Mouse (Mus musculus) adrenal gland, postnatal 10 days (tissue): ENCODE data around the gene Ccpg1os. TPM values are rescaled to one million over a fixed set of nuclear protein-coding genes. Genes with fewer than 3 reads are reported as not detected.
A peak's percentile ranks its signal among the peaks of the same experiment; 100 is the strongest.

Source experiments
- DNase-seq: peaks from one replicate; pipeline ENCODE4 v3.0.0; 2021; ENCODE audit warnings: mixed read lengths
- long read RNA-seq, 2 experiments: library from polyadenylated mRNA; stranded (forward); transcript quantifications; one replicate each; pipeline ENCODE4 v2.0.0; 2021
- total RNA-seq, 2 experiments: library from RNA; stranded (reverse); gene quantifications; 2 replicates each; pipeline ENCODE4 v1.2.3; 2021

Gene Ccpg1os
- total RNA-seq = 10 to 100 TPM; 11.3 to 12.4 TPM
- long read RNA-seq, experiment 1, transcript Ccpg1os-201 (2 exons, 711 nt) = major isoform, 9 of 10 reads
- long read RNA-seq, experiment 1, partial matches to known transcripts = 0 of 10 reads
- long read RNA-seq, experiment 1, other reads (novel, unspliced or antisense) = 1 of 10 reads
- long read RNA-seq, experiment 2, partial matches to known transcripts = 0 of 6 reads
- long read RNA-seq, experiment 2, other reads (novel, unspliced or antisense) = 2 of 6 reads

GRCm38 (mm10) chr9:72985250-72986220, at the start of gene Ccpg1os, which contains the start of gene Ccpg1:
Gene Ccpg1os (minus strand): TSS chr9:72985382.
Gene Ccpg1 (plus strand): TSS chr9:72985429.
- DNase-seq = peak; percentile 95

DNA sequence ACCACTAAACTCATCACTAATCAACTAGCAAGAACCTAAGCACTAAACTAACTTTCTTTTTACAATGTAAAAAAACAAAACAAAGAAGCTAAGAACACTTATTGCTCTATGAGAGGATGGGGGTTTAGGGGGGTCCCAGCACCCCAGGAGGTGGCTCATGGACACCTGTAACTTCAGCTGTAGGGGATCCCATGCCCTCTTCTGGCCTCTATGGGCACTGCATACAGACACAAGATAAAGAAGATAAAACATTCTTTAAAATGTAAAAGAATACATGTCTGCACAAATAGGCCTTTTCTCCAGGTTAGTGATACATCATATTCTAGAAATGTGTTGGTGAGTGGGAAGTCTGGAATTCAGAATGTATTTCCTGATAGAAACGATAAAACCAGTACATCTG, 48.2 kb upstream of the Ccpg1os start:
- DNase-seq = no peak

- DNase-seq = no peak
These were observed 46.2 kb upstream of the Ccpg1os start for GRCm38 (mm10) chr9:73031421-73031820.

DNA sequence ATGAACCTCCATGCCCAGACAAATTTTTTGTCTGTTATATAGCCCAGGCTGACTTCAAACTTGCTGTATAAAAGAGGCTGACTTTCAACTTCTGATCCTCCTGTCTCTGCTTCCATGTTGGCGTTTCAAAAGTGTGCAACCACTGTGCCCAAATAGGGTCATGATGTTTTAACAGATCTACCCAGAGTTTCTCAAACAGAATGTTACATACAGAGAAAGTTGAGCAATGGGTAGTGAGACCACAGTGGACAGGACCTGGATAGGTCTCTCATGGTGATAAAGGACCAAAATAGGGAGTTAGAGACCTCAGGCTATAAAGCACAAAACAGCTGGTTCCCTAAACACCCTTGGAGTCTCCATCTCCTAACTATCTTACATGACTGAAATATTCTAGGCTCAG, 45.3 kb upstream of the Ccpg1os start:
- no peak for DNase-seq

DNA sequence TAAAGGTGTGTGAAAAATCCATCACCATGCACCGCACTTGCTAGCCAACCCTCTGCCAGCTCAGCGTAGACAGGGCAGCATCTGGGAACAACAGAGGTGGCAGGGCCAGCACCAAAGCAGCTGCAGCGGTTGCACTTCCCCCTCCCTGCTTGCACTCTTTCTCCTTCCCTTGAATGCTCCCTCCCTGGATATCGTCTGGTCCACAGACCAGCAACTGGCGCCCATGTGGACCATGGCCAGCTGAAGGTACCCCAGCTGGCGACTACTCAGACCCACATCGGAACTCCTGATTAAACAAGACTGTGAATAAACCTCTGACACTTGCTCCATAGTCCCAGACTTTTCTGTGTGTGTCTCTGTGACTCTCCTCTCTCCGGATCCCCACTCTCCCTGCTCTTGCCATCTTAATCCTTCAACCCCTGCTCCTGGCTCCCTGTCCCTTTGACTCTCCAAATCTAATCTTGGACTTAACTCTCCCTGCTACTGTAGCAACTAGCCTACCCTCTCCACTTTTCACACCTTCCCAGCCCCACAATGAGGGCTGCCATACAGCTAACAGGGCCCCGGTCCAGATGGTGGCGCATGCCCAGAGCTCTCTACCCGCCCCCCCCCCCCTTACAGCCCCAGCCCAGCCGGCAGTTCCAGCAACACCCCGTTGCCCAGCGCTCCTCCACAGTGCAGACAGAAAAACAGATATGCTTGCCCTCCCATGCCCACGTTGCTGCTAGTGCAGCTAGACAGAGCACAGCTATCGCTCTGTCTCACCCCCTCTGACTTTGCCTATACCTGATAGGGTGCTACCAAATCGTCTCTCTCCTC, 40.8 kb upstream of the Ccpg1os start:
- DNase-seq = no peak

DNA sequence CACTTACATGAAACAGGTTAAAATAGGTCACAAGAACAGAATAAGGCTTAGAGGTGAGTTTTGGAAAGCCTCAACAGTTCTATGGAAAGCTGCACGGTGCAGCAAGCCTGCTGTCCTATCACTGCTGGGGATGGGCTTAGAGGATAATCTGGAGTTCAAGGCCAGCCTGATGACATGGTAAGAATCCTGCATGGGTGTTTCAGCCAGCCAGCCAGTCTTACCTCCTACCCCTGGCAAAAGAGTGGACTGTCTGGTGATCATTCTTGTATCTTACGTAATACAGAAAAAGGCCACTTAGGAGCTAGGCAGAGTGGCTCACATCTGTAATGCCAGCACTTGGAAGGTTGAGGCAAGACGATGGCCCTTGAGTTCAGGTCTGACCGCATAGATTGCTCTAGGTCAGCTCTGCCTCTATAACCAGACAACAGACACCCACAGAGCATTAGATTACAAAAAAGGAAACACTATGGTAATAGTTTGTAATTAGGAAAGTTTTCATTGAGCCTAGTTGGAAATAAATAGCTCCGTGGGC, 35.5 kb upstream of the Ccpg1os start:
- DNase-seq = peak; percentile 35

DNA sequence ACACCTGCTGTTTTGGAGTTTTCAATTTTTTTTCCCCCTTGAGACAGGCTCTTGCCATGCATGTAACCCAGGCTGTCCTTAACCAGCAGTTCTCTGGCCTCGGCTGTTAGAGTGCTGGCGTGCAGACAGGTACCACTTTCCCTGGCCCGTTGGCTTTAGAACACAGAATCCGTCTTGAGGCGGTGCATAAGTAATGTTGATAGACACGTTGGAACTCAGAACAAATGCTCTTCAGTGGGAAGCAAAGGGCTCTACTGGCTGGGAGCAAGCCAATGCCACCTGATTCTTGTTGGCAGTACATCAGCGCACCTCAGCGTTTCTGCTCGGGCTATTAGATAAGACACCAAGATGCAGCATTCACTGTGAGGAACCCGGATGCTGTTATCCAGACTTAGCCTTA, 34.7 kb upstream of the Ccpg1os start:
- peak; percentile 39 for DNase-seq

DNA sequence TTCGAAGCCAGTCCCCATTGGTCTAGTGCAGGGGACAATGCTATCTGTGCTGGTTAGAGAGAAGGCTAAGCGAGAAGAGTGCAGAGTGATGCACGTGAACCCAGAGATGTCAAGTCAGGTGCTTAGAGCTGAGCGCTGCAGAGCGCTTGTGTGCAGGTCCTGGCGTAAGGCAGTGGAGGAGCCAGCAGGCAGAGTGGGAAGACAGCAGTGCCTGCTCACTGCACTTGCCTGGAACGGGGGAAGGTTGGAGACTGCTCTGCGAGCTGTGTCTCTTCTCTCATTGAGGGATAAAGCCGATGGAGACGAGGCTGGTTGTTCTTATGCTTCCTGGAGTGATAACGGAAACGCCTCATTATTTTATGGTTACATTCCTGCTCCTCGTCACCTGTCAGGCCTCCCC, 29.5 kb upstream of the Ccpg1os start:
- no peak for DNase-seq

DNA sequence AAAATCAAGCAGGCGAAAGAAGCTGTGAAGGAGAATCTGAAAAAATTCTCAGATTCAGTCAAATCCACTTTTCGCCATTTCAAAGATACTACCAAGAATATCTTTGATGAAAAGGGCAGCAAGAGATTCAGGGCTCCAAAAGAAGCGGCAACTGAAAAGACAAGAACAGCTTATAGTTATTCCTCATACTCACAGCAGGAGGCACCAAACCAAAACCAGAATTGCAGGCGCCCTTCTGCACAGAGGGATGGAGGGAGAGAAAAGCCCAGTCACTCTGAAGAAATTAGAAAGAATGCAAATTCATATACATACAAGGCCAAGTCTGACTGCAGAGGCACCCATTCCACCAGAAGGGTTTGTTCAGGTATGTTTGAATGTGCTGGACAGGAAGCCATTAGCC, 27.4 kb upstream of the Ccpg1os start:
- no peak for DNase-seq

DNA sequence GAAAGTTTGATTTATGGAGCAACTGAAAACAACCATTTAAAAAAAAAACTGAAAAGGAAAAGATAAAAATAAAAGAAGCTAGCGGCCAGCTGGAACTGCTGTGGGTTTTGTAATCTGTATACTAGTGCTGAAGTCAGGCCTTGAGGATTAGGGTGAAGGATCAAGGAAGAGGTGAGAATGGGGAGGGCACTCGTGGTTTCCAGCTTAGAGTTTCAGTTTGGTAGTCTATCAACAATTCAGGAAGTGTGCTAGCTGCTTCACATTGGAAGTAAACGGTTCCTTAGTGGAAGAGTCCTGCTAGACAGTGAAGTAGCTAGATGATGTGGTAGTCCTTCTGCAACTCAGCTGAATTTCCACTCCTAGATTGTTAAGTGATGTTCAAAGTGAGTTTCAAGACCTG, 23.2 kb upstream of the Ccpg1os start:
- DNase-seq = no peak

DNA sequence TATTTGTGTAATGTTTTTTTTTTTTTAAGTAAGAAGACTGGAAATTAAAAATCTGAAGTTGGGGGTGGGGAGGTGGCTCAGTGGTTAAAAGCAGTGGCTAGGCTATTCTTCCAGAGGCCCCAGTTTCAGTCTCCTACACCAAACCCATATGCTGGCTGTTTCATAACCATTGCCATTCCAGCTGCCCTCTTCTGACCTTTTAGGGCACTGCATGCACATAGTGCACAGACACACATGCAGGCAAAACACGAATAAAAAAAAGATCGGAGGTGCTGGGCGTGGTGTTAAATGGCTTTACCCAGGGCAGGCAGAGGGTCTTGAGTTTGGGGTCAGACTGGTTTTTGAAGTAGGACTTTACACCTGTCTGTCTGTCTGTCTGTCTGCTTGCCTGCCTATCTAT, 21.0 kb upstream of the Ccpg1os start:
- DNase-seq = no peak

DNA sequence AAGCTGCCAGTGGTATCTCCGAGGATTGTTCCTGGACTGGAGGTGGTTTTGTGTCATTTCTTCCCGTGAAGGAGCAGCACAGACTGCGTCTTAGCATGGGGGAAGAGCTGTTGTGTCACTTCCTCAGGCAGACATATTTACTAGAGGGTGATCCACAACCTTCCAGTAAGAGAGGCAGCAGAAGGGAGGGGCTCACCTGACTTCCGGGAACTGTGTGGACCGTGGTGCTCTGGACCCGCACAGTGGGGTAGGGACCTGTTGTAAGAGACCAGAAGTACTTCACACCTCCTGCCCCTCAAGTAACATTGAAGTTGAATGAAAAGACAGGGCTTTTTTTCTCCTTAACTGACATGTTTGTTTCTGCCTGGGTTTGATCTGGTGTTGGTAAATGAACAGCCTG, 19.9 kb upstream of the Ccpg1os start:
- DNase-seq = no peak

- DNase-seq = no peak
These were observed 18.9 kb upstream of the Ccpg1os start for GRCm38 (mm10) chr9:73004076-73004475.

DNA sequence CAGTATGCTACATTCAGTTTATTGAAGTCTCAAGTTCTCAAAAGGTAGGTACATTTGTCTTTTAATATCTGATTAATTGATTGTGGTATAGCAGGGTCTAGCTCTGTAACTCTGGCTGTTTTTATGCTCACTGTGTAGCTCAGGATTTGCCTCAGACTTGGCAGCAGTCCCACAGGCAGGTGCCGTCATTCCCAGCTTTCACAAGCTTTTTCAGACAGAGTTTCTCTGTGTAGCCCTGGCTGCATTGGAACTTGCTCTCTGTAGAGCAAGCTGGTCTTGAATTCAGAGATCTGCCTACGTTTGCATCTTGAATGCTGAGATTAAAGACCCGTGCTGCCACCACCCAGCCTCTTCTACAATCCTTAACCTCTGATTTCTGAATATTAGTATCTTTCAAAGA, 17.0 kb upstream of the Ccpg1os start:
- peak; percentile 50 for DNase-seq

DNA sequence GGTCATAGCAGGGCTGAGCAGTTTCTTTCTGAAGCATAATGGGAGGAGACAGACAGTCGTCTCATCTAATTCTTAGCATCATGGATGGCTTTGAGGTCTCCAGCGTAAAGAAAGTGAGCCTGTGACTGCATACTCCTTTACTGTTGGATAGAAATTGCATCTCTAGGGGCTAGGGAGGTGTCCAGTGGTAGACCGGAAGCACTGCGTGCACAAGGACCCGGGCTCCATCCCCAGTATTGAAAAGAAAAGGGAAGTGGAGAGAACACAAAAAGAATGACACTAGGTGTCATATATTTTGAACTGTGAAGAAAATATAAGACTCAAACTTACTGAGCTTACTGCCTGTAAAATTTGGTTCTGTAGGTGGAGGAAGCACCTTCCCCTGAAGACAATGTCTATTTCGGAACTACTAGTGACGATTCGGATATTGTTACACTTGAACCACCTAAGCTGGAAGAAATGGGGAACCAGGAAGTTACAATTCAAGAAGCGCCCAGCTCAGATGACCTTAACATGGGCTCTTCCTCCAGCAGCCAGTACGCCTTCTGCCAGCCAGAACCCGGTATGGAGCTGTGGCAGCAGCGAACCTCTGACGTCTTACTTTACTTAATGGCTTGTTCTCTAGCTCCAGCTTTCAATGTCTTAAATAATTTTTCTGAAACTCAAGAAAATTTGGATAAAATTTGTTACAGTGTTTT, 16.3 kb upstream of the Ccpg1os start:
- DNase-seq = no peak

DNA sequence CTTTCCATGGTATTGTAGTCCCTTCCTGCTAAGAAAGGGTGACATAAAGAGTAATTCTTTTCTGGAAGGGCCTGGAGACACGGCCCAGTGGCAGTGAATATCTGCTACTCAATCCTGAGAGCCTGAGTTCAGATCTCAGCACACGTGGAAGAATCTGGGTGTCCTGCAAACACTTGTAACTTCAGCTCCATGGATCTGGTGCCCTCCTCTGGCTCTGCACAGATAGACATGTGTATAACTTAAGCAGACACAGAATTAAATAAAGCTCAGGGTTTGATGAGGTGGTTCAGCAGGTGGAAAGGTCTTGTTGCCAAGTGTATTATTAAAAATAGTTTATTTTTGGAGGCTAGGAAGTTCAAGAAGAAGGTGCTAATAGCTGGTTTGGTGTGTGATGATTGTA, 15.3 kb upstream of the Ccpg1os start:
- DNase-seq = no peak

- DNase-seq = no peak
These were observed 11.6 kb upstream of the Ccpg1os start for GRCm38 (mm10) chr9:72996806-72997205.

- DNase-seq = no peak
These were observed 11.0 kb upstream of the Ccpg1os start for GRCm38 (mm10) chr9:72996167-72996566.

DNA sequence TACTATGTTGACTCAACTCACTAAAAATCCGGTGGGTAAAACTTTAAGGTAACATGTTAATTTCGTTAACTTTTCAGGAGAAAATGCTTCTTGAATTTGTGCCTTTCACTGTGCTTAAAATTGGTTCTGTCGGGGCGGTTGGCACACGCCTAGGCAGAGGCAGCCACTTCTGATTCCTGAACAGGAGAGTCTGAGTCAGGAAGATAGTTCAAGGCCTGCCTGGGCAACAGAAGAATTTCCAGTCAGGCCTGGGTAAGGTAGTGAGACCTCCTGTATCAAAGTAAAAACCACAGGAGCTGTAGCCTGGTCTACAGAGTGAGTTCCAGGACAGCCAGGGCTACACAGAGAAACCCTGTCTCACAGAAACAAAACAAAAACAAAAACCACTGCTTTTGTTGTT, 7.4 kb upstream of the Ccpg1os start:
- DNase-seq = peak; percentile 19

DNA sequence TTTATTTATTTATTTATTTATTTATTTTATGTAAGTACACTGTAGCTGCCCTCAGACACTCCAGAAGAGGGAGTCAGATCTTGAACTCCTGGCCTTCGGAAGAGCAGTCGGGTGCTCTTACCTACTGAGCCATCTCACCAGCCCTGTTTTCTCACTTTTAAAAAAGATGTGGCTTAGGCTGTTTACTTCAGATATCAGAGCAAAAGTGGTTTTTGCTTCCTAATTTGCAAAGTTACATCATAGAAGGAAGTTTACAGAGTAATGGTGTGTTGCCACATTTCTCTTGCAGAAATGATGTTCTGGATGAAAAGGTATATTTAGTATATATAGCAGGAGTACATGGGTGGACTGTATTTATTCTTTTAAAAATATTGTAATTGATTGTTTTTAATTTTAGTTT, 6.2 kb upstream of the Ccpg1os start:
- no peak for DNase-seq

GRCm38 (mm10) chr9:72988706-72989105, 3.5 kb upstream of the Ccpg1os start:
- no peak for DNase-seq

DNA sequence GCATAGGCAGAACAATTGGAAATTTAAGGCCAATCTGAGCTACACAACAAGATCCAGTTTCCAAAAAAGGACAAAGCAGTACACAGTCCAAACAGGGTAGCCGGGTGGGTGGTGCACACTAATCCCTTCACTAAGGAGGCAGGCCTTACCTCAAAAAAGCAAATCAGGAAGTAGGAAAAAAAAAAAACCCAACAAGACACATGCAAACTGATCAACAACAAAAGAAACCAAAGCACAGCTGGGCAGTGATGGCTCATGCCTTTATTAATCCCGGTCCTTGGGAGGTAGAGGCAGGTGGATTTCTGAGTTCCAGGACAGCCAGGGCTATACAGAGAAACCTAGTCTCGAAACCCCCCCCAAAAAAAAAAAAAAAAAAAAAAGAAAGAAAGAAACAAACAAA, 2.5 kb upstream of the Ccpg1os start:
- no peak for DNase-seq
